Mouse (Mus musculus) forebrain, embryonic 16.5 days (tissue): Measurements from ENCODE around the gene Olfr1359. TPM values are rescaled to one million over a fixed set of nuclear protein-coding genes. Genes with fewer than 3 reads are reported as not detected.

Experiments
- microRNA-seq: library from miRNA; unstranded; fragments of <30 nt; microRNA quantifications from one replicate; pipeline ENCODE4, GENCODE M21; 2017
- polyA plus RNA-seq: library from polyadenylated mRNA; unstranded; fragments of >200 nt; fragmentation: Nextera tagmentation; extraction: Ambion mirVana; gene quantifications from 2 replicates; pipeline ENCODE4 v1.2.1, GENCODE M21; 2015

Olfr1359 gene
- polyA plus RNA-seq, 1 experiment from 2014 or later = not detected

Small RNAs within 50 kb of the gene (microRNA-seq; reads per million reads assigned to microRNA genes)
- gene Gm44357 = not detected
- not detected for gene Gm44367
- gene Gm44454 = not detected

Other genes with a start within 250 kb of the Olfr1359 start
- gene Zscan26, start 244.4 kb upstream of the Olfr1359 start, polyA plus RNA-seq = 16.2 and 22.1 TPM in 2 replicates
- 2.8 and 4.3 TPM in 2 replicates for gene Nkapl, start 229.6 kb upstream of the Olfr1359 start, polyA plus RNA-seq
- gene Zkscan4, start 219.2 kb upstream of the Olfr1359 start, polyA plus RNA-seq = 10.1 and 10.7 TPM in 2 replicates
- not detected in 2 replicates for gene Gm10065, start 218.7 kb upstream of the Olfr1359 start, polyA plus RNA-seq
- 0.35 and 0.48 TPM in 2 replicates for gene AK157302, start 202.9 kb upstream of the Olfr1359 start, polyA plus RNA-seq
- gene Gm11273, start 196.7 kb upstream of the Olfr1359 start, polyA plus RNA-seq = 7.4 and 8.0 TPM in 2 replicates
- 6.9 and 8.0 TPM in 2 replicates for gene Zkscan8, start 167.0 kb upstream of the Olfr1359 start, polyA plus RNA-seq
- 0.15 and 0.29 TPM in 2 replicates for gene Olfr1366, start 155.3 kb upstream of the Olfr1359 start, polyA plus RNA-seq
- 0.07 TPM in 1 of 2 replicates, not detected in the other for gene Olfr1535, start 138.2 kb upstream of the Olfr1359 start, polyA plus RNA-seq
- not detected in 2 replicates for gene Olfr1364, start 116.4 kb upstream of the Olfr1359 start, polyA plus RNA-seq
- gene Olfr1362, start 84.1 kb upstream of the Olfr1359 start, polyA plus RNA-seq = not detected in 2 replicates
- gene Olfr11, start 55.6 kb upstream of the Olfr1359 start, polyA plus RNA-seq = 0.06 TPM in 1 of 2 replicates, not detected in the other
- gene Olfr1361, start 34.7 kb upstream of the Olfr1359 start, polyA plus RNA-seq = not detected in 2 replicates
- gene Olfr1360, start 20.7 kb upstream of the Olfr1359 start, polyA plus RNA-seq = not detected in 2 replicates
- gene Hist1h2bl, start 18.0 kb downstream of the Olfr1359 start, polyA plus RNA-seq = 1.9 TPM in 1 of 2 replicates, not detected in the other
- 12.5 and 20.8 TPM in 2 replicates for gene Hist1h2ai, start 18.3 kb downstream of the Olfr1359 start, polyA plus RNA-seq
- 2.2 and 3.7 TPM in 2 replicates for gene Hist1h3h, start 19.5 kb downstream of the Olfr1359 start, polyA plus RNA-seq
- 1.2 and 2.2 TPM in 2 replicates for gene Hist1h2bm, start 23.9 kb downstream of the Olfr1359 start, polyA plus RNA-seq
- 0.94 and 1.2 TPM in 2 replicates for gene Hist1h4j, start 37.0 kb downstream of the Olfr1359 start, polyA plus RNA-seq
- gene Hist1h4k, start 52.4 kb downstream of the Olfr1359 start, polyA plus RNA-seq = 1.5 and 1.6 TPM in 2 replicates
- 12.3 and 18.7 TPM in 2 replicates for gene Hist1h2ak, start 55.7 kb downstream of the Olfr1359 start, polyA plus RNA-seq
- 0.85 and 2.3 TPM in 2 replicates for gene Hist1h2bn, start 56.0 kb downstream of the Olfr1359 start, polyA plus RNA-seq
- gene Hist1h1b, start 82.5 kb downstream of the Olfr1359 start, polyA plus RNA-seq = 6.5 and 7.8 TPM in 2 replicates
- gene Hist1h3i, start 85.3 kb downstream of the Olfr1359 start, polyA plus RNA-seq = 49.1 and 60.2 TPM in 2 replicates
- gene Hist1h2an, start 89.1 kb downstream of the Olfr1359 start, polyA plus RNA-seq = 1.7 TPM in 1 of 2 replicates, not detected in the other
- gene Hist1h2bp, start 89.3 kb downstream of the Olfr1359 start, polyA plus RNA-seq = 2.0 TPM in 1 of 2 replicates, not detected in the other
- gene Hist1h2bq, start 112.1 kb downstream of the Olfr1359 start, polyA plus RNA-seq = 7.9 and 8.0 TPM in 2 replicates
- not detected in 2 replicates for gene Hist1h2ao, start 112.4 kb downstream of the Olfr1359 start, polyA plus RNA-seq
- not detected in 2 replicates for gene Hist1h4m, start 113.6 kb downstream of the Olfr1359 start, polyA plus RNA-seq
- 5.9 and 6.4 TPM in 2 replicates for gene Hist1h4n, start 134.1 kb downstream of the Olfr1359 start, polyA plus RNA-seq
- 1,189 and 1,296 TPM in 2 replicates for gene Hist1h2ap, start 135.4 kb downstream of the Olfr1359 start, polyA plus RNA-seq
- 7.8 and 8.3 TPM in 2 replicates for gene Hist1h2br, start 135.6 kb downstream of the Olfr1359 start, polyA plus RNA-seq
- 24.8 and 25.7 TPM in 2 replicates for gene Zfp184, start 247.0 kb downstream of the Olfr1359 start, polyA plus RNA-seq